Mouse (Mus musculus): ENCODE data around the gene Stk25.

Stk25 gene

DNA sequence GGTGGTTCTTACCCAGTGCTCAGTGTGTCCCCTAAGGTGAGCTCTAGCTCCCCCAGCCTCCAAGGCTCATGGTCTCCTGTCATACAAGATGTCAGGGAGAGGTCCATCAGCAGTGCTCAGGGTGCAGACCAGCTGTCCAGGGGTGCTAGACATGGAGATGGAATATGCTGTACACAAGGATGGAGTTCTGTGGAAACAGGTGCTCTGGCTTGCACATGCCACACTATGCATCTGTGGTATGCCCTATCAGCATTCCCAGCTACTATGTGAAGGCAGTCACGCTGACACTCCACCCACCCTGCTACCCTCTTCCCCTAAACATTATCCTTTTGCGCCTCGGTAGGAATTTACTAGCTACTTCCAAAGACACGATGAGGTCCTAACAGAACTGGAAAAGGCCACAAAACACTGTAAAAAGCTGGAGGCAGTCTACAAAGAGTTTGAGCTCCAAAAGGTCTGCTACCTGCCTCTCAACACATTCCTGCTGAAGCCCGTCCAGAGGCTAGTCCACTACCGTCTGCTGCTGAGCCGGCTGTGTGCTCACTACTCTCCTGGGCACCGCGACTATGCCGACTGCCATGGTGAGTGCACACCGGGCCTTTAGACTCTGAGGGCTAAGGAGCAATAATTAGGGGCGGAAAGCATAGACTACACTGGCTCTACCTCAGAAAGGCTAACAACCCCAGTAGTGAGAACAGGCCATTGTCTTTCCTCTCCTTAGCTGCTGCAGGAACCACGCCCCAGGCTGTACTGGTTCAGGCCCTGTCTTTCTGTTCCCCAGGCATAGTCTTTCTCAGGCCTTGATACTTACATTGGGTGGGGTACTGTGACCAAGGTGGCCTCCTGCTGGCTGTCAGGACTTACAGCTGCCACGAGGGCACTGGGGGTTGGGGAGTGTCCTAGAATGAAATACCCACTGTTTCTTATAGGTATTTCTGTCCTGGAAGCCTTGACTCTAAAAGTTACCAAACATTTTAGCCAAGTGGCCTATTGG lies 51.1 kb downstream of the Stk25 start:
- no peak for DNase-seq (ENCODE audit: low spot score)

DNA sequence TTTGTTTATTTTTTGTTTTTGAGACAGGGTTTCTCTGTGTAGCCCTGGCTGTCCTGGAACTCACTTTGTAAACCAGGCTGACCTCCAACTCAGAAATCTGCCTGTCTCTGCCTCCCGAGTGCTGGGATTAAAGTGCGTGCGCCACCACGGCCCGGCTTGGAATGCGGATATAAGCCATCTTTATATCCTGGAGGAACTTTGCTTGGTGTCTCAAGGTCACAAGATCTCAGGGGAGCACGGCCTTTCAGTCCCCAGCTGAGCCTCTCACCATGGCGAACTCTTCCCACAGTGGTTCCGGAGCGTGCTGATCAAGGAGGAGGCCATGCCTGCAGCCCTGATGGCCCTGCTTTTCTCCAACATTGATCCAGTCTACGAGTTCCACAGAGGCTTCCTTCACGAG lies 54.5 kb downstream of the Stk25 start:
- no peak for DNase-seq (ENCODE audit: low spot score)

GRCm38 (mm10) chr1:93602911-93603310 lies 55.5 kb downstream of the Stk25 start:
- no peak for DNase-seq (ENCODE audit: low spot score)

GRCm38 (mm10) chr1:93595916-93596315 lies 62.5 kb downstream of the Stk25 start:
- no peak for DNase-seq (ENCODE audit: low spot score)

GRCm38 (mm10) chr1:93593960-93594359 lies 64.5 kb downstream of the Stk25 start:
- DNase-seq (ENCODE audit: low spot score) = no peak

- no peak for DNase-seq (ENCODE audit: low spot score)
Observed at GRCm38 (mm10) chr1:93588346-93588745, 70.1 kb downstream of the Stk25 start.

- DNase-seq (ENCODE audit: low spot score) = no peak
Observed at GRCm38 (mm10) chr1:93581545-93581944, 76.9 kb downstream of the Stk25 start.

DNA sequence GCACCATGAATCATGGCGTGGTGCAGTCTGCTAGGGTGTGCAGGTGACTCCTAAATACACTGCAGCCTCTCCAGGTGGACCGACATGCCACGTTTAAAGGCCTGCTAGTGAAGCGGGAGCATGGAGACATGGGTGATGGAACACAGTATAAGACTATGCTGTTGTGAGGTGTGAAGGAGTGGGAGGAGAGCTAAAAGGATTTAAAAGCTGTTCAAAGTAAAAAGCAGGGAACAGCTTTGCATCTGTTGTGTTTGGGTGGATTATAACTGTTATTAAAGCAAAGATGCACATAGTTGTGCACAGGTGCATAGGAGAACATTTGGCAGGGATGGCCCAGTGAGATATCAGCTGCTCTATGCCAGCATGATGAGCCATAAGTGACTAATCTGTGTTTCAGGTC lies 80.6 kb downstream of the Stk25 start:
- DNase-seq (ENCODE audit: low spot score) = no peak

- no peak for DNase-seq (ENCODE audit: low spot score)
Observed at GRCm38 (mm10) chr1:93577066-93577465, 81.4 kb downstream of the Stk25 start.
